Mouse (Mus musculus): ENCODE data around the gene Rdh16.
"Not testable (repeated sequence)": the region's sequence is repeated elsewhere in the genome, so short reads cannot be mapped to it uniquely, and the experiment has no call there.

Gene Rdh16

GRCm38 (mm10) chr10:127834186-127834585, 33.2 kb downstream of the Rdh16 start:
- not testable (repeated sequence) for DNase-seq (ENCODE audit: low read depth, low spot score)

GRCm38 (mm10) chr10:127835292-127835691, 34.3 kb downstream of the Rdh16 start:
- DNase-seq (ENCODE audit: low read depth, low spot score): no peak

GRCm38 (mm10) chr10:127837793-127838192, 36.8 kb downstream of the Rdh16 start:
- not testable (repeated sequence) for DNase-seq (ENCODE audit: low read depth, low spot score)

- no peak for DNase-seq (ENCODE audit: low read depth, low spot score)
Observed at GRCm38 (mm10) chr10:127838539-127838938, 37.6 kb downstream of the Rdh16 start.

GRCm38 (mm10) chr10:127840776-127841175, 39.8 kb downstream of the Rdh16 start:
- DNase-seq (ENCODE audit: low read depth, low spot score): no peak

- not testable (repeated sequence) for DNase-seq (ENCODE audit: low read depth, low spot score)
Observed at GRCm38 (mm10) chr10:127845945-127846344, 45.0 kb downstream of the Rdh16 start.

- DNase-seq (ENCODE audit: low read depth, low spot score): no peak
Observed at GRCm38 (mm10) chr10:127848089-127848488, 47.1 kb downstream of the Rdh16 start.

GRCm38 (mm10) chr10:127849628-127850027, 48.7 kb downstream of the Rdh16 start, which contains the start of gene Rdh19:
Gene Rdh19, plus strand, starts transcription at chr10:127849928.
- DNase-seq (ENCODE audit: low read depth, low spot score): no peak

- DNase-seq (ENCODE audit: low read depth, low spot score): no peak
Observed at GRCm38 (mm10) chr10:127856376-127856775, 55.4 kb downstream of the Rdh16 start.

GRCm38 (mm10) chr10:127864931-127865330, 64.0 kb downstream of the Rdh16 start:
- DNase-seq (ENCODE audit: low read depth, low spot score): no peak

GRCm38 (mm10) chr10:127866232-127866631, 65.3 kb downstream of the Rdh16 start, which contains the start of gene Rdh16f2:
Gene Rdh16f2, plus strand, starts transcription at chr10:127866474.
- DNase-seq (ENCODE audit: low read depth, low spot score): no peak

- DNase-seq (ENCODE audit: low read depth, low spot score): no peak
Observed at GRCm38 (mm10) chr10:127872484-127872883, 71.5 kb downstream of the Rdh16 start.

GRCm38 (mm10) chr10:127877681-127878080, 76.7 kb downstream of the Rdh16 start:
- no peak for DNase-seq (ENCODE audit: low read depth, low spot score)

GRCm38 (mm10) chr10:127878262-127879057, 77.5 kb downstream of the Rdh16 start:
- DNase-seq (ENCODE audit: low read depth, low spot score): no peak

GRCm38 (mm10) chr10:127879155-127879688, 78.3 kb downstream of the Rdh16 start:
- DNase-seq (ENCODE audit: low read depth, low spot score): no peak

GRCm38 (mm10) chr10:127881041-127881440, 80.1 kb downstream of the Rdh16 start:
- no peak for DNase-seq (ENCODE audit: low read depth, low spot score)

- no peak for DNase-seq (ENCODE audit: low read depth, low spot score)
Observed at GRCm38 (mm10) chr10:127886551-127886950, 85.6 kb downstream of the Rdh16 start.

GRCm38 (mm10) chr10:127886971-127887370, 86.0 kb downstream of the Rdh16 start:
- no peak for DNase-seq (ENCODE audit: low read depth, low spot score)

GRCm38 (mm10) chr10:127888605-127889004, 87.7 kb downstream of the Rdh16 start, which contains the start of gene Rdh7:
Gene Rdh7, minus strand, starts transcription at chr10:127888817.
- DNase-seq (ENCODE audit: low read depth, low spot score): no peak

- no peak for DNase-seq (ENCODE audit: low read depth, low spot score)
Observed at GRCm38 (mm10) chr10:127891481-127891880, 90.5 kb downstream of the Rdh16 start.

GRCm38 (mm10) chr10:127893163-127894022, 92.4 kb downstream of the Rdh16 start:
- DNase-seq (ENCODE audit: low read depth, low spot score): not testable (repeated sequence)
